Mouse (Mus musculus) liver, adult 2 months (tissue): Measurements from ENCODE around the gene Srrm2. TPM values are rescaled to one million over a fixed set of nuclear protein-coding genes. Genes with fewer than 3 reads are reported as not detected.

ENCODE experiments used
- DNase-seq: peaks from one replicate; pipeline ENCODE4 v3.0.0-alpha.2; 2011; ENCODE audit warnings: low read depth, low spot score; ENCODE audit errors: extremely low read depth
- H3K27ac ChIP-seq: fragments of 200-500 bp; replicated peaks from 2 replicates; pipeline ENCODE4 v1.5.1; 2012; ENCODE audit warnings: low read depth, mild to moderate bottlenecking, control low read depth, inconsistent platforms, low read length; ENCODE audit not compliant: insufficient read depth
- H3K27me3 ChIP-seq: fragments of 200-500 bp; 2 replicates; pipeline ENCODE4 v1.6.1; 2012; ENCODE audit warnings: mild to moderate bottlenecking, moderate library complexity, low read length, inconsistent platforms; ENCODE audit not compliant: control insufficient read depth, insufficient read depth
- H3K36me3 ChIP-seq: fragments of 200-500 bp; 2 replicates; pipeline ENCODE4 v1.6.1; 2012; ENCODE audit warnings: low read length, inconsistent platforms; ENCODE audit not compliant: control insufficient read depth, insufficient read depth
- H3K4me1 ChIP-seq: fragments of 200-500 bp; 2 replicates; pipeline ENCODE4 v1.6.1; 2011; ENCODE audit warnings: low read length; ENCODE audit not compliant: control insufficient read depth, insufficient read depth
- H3K4me3 ChIP-seq: fragments of 200-500 bp; 2 replicates; pipeline ENCODE4 v1.5.1; 2011; ENCODE audit warnings: low read depth, mild to moderate bottlenecking, control low read depth, low read length, moderate library complexity; ENCODE audit not compliant: insufficient read depth
- H3K79me2 ChIP-seq: fragments of 200-500 bp; 2 replicates; pipeline ENCODE4 v1.6.1; 2012; ENCODE audit warnings: inconsistent platforms, mild to moderate bottlenecking, low read length, moderate library complexity; ENCODE audit not compliant: control insufficient read depth, insufficient read depth
- H3K9ac ChIP-seq: fragments of 200-500 bp; 2 replicates; pipeline ENCODE4 v1.6.1; 2012; ENCODE audit warnings: low read depth, mild to moderate bottlenecking, control low read depth, inconsistent platforms, low read length
- CTCF ChIP-seq: fragments of 200-500 bp; IDR thresholded peaks from 2 replicates; pipeline ENCODE4 v1.5.1; 2011; ENCODE audit warnings: low read depth, low read length, control low read depth
- POLR2A ChIP-seq: fragments of 200-500 bp; IDR thresholded peaks from 2 replicates; pipeline ENCODE4 v1.6.1; 2011; ENCODE audit warnings: low read length, control low read depth; ENCODE audit not compliant: insufficient read depth; ENCODE audit errors: extremely low read depth
- WGBS: fragments of 180-500 bp; shearing (Covaris S2); methylation state at CpG from one replicate; pipeline ENCODE4 v1.1.7; 2018; 5-methylcytosine and 5-hydroxymethylcytosine counted together
- polyA plus RNA-seq: library from polyadenylated mRNA; depleted of rRNA; stranded (reverse); fragments of >200 nt; gene quantifications from 2 replicates; pipeline ENCODE4 v1.2.3, GENCODE M21; 2012
- total RNA-seq: library from RNA; depleted of rRNA; stranded (reverse); fragments of >200 nt; gene quantifications from 2 replicates; pipeline ENCODE4 v1.2.3, GENCODE M21; 2014

The Srrm2 gene
- total and polyA plus RNA-seq, 2 experiments, result 33.0 to 316 TPM

- DNase-seq, result no peak
- no peak overlapping the region for H3K4me3 ChIP-seq
- no peak overlapping the region for H3K27ac ChIP-seq
- H3K4me1 ChIP-seq, result peaks cover 2% of the 10 kb centered on the region; the same call in 1 of the 2 replicates
- WGBS, result 70% methylated on average over 8 of the region's 8 CpGs
- no peaks in the 10 kb centered on the region for H3K36me3 ChIP-seq
- peaks cover 35% of the 10 kb centered on the region for H3K27me3 ChIP-seq
- H3K79me2 ChIP-seq, result no peaks in the 10 kb centered on the region
- H3K9ac ChIP-seq, result no peak overlapping the region
- no peak for TF ChIP-seq POLR2A
- no peak for TF ChIP-seq CTCF
Measured at GRCm38 (mm10) chr17:23744076-23744475, 46.3 kb upstream of the Srrm2 start.

- WGBS, result 19% methylated on average over 14 of the region's 14 CpGs
- H3K9ac ChIP-seq, result no peak overlapping the region
- no peaks in the 10 kb centered on the region for H3K36me3 ChIP-seq
- no peaks in the 10 kb centered on the region for H3K79me2 ChIP-seq
- H3K27me3 ChIP-seq, result peaks cover 35% of the 10 kb centered on the region
- TF ChIP-seq POLR2A, result no peak
- TF ChIP-seq CTCF, result no peak
- DNase-seq, result no peak
- no peak overlapping the region for H3K4me3 ChIP-seq
- peaks cover under 1% of the 10 kb centered on the region; the same call in 1 of the 2 replicates for H3K4me1 ChIP-seq
- H3K27ac ChIP-seq, result no peak overlapping the region
Measured at GRCm38 (mm10) chr17:23744651-23745050, 45.7 kb upstream of the Srrm2 start.

GRCm38 (mm10) chr17:23745301-23746251 lies 44.8 kb upstream of the Srrm2 start, which contains the start of gene Kremen2:
Gene Kremen2 (minus strand): TSS chr17:23745833.
- WGBS, result 6% methylated on average over 43 of the region's 45 CpGs
- H3K9ac ChIP-seq, result no peak within 1 kb of the TSS
- peaks cover 35% of the 10 kb centered on the region for H3K27me3 ChIP-seq
- no peak within 1 kb of the TSS for H3K4me3 ChIP-seq
- TF ChIP-seq POLR2A, result no peak
- no peak for TF ChIP-seq CTCF
- DNase-seq, result no peak
- no peak within 1 kb of the TSS for H3K27ac ChIP-seq
- H3K36me3 ChIP-seq, result no peaks in the 10 kb centered on the region
- no peaks in the 10 kb centered on the region for H3K79me2 ChIP-seq
- H3K4me1 ChIP-seq, result no peaks in the 10 kb centered on the region

DNA sequence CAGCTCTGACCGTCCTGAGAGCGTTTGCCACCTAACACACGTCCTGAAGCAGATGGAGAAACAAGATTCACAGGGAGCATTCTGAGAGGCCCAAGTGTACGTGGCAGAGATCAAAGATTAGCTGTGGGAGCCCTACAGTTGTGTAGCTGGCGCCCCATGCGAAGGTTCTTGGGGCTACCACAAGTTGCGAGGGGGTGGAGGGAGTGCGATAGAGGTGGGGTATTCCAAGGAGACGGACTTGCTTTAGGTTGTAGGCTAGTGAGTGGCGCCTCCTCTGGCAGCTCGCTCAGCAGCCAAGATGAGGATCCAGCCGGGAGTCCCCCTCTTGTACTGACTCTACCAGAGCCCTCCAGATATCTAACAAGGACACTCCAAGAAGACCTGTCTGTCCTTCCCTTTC lies 44.0 kb upstream of the Srrm2 start:
- 29% methylated on average over 12 of the region's 12 CpGs for WGBS
- H3K27ac ChIP-seq, result no peak overlapping the region
- no peak overlapping the region for H3K9ac ChIP-seq
- no peaks in the 10 kb centered on the region for H3K4me1 ChIP-seq
- H3K79me2 ChIP-seq, result no peaks in the 10 kb centered on the region
- TF ChIP-seq CTCF, result no peak
- TF ChIP-seq POLR2A, result no peak
- DNase-seq, result no peak
- H3K27me3 ChIP-seq, result peaks cover 34% of the 10 kb centered on the region
- no peak overlapping the region for H3K4me3 ChIP-seq
- H3K36me3 ChIP-seq, result no peaks in the 10 kb centered on the region

GRCm38 (mm10) chr17:23746767-23747166 lies 43.6 kb upstream of the Srrm2 start:
- Histone ChIP-seq H3K79me2 (no peaks in the 10 kb centered on the region), H3K36me3 (no peaks in the 10 kb centered on the region), H3K27me3 (peaks cover 31% of the 10 kb centered on the region), H3K4me1 (no peaks in the 10 kb centered on the region), H3K4me3 (no peak overlapping the region), H3K27ac (no peak overlapping the region), H3K9ac (no peak overlapping the region)
- 83% methylated on average over 3 of the region's 3 CpGs for WGBS
- no peak for TF ChIP-seq POLR2A
- TF ChIP-seq CTCF, result no peak
- no peak for DNase-seq

DNA sequence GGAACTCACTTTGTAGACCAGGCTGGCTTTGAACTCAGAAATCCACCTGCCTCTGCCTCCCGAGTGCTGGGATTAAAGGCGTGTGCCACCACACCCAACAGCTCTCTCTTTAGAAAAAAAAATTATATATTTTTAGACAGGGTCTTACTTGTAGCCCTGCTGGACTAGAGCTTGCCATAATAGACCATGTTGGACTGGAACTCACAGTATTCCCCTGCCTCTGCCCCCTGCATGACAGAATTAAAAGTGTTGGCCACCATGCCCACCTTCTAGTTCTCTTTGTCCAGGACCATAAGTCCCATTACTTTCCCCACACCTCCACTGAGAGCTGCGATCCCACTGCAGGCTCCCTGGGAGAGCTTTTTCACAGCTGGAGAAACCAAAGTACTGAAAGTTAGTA lies 42.9 kb upstream of the Srrm2 start:
- H3K79me2 ChIP-seq, result no peaks in the 10 kb centered on the region
- TF ChIP-seq POLR2A (no peak), CTCF (no peak)
- no peak for DNase-seq
- no peak overlapping the region for H3K4me3 ChIP-seq
- H3K9ac ChIP-seq, result no peak overlapping the region
- 90% methylated on average over 3 of the region's 3 CpGs for WGBS
- H3K4me1 ChIP-seq, result no peaks in the 10 kb centered on the region
- H3K27ac ChIP-seq, result no peak overlapping the region
- H3K36me3 ChIP-seq, result no peaks in the 10 kb centered on the region
- peaks cover 24% of the 10 kb centered on the region for H3K27me3 ChIP-seq
